Mouse (Mus musculus) lung, postnatal 36 days (tissue): ENCODE results near the gene Gpr132.

Experiments
- DNase-seq: peaks from one replicate; pipeline ENCODE4 v3.0.0; 2022; ENCODE audit warnings: mixed read lengths

The Gpr132 gene

GRCm38 (mm10) chr12:112868178-112869087 lies at the start of gene Gpr132:
TSS of gene Gpr132 (minus strand) at chr12:112868228.
- DNase-seq, result no peak

DNA sequence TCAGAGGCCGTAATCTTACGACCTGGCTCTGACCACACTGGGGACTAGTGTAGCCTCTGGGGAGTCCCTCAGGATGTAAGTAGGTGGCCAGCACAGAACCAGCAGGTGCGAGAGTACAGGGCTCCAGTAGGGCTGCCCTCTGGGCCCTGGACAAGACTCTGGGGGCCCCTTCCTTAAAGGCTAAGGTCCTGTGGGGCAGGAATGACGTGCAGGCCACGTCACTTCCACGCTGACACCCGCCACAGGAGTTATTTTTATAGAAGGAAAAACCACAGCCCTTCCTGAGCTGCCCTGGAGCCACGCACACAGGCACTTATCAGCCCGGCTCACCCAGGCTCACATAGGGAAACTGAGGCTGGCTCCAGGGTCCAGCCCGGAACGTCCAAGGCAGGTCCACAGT lies 49.5 kb upstream of the Gpr132 start:
- DNase-seq, result peak; percentile 34

DNA sequence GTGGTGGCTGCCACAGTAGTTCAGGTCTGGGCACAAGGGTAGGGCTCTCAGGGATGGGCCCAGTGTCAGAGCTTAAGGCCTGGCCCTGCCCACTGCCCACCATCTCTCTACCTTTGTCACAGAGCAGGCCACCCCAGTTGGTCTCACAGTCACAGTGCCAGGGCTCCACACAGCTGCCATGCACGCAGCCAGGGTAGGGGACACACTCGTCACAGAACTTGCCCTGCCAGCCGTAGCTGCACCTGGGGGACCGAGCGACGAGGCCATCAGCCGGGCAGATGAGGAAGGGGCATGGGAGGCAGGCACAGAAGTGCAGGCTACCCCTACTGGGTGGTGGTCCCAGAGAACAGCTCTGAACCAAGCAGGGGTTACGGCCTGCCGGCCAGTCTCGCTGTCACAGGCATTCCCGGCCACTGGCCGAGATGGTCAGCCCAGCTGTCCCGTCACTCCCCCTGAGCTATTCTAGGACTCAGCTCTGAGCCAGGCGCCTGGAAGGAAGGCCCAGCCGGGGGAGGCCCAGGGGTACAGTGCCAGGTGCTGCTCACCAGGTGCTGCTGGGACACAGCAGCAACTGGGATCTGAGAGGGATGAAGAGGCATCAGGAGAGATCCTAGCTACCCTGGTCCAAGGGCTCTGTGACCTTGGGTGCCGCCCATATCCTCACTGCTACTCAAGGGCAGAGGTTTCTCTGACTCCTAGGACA lies 48.8 kb upstream of the Gpr132 start:
- DNase-seq, result no peak

GRCm38 (mm10) chr12:112915587-112915986 lies 47.6 kb upstream of the Gpr132 start:
- DNase-seq, result no peak

DNA sequence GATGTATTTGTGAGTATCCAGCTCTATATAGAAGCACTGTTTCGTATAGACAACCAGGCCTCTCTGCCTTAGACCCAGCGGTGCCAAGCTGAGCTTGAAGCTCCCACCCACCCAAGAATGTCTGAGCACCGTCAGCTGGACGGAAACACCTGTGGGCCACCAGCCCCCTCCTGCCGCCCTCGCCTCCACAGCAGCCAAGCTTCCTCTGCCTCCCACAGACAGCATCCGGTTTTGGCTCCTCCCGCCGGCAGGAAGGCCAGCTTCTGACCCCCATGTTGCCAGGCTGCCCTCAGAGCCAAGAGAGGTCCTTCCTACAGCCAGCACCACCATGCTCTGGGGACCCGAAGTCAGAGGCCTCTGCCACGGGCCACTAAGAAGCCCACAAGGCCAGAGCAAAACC lies 46.5 kb upstream of the Gpr132 start:
- peak; percentile 24 for DNase-seq

- no peak for DNase-seq
These were observed 45.1 kb upstream of the Gpr132 start for GRCm38 (mm10) chr12:112912951-112913745.

DNA sequence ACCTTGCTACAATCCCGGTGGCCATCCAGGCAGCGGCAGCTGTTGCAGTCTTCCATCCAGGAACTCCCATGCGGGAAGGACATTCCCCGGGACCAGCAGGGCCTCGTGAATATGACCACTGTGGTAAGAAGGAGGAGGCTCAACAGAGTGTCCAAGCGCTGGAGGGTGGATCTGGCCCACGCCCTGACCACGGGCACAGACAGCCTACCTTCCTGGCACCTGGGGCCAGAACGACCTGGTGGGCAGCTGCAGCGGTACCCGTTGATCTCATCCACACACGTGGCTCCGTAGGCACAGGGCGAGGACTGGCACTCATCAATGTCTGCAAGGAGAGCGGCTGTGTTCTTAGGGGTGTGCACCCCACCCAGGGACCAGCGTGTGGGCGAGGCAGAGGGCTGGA lies 43.7 kb upstream of the Gpr132 start:
- no peak for DNase-seq

DNA sequence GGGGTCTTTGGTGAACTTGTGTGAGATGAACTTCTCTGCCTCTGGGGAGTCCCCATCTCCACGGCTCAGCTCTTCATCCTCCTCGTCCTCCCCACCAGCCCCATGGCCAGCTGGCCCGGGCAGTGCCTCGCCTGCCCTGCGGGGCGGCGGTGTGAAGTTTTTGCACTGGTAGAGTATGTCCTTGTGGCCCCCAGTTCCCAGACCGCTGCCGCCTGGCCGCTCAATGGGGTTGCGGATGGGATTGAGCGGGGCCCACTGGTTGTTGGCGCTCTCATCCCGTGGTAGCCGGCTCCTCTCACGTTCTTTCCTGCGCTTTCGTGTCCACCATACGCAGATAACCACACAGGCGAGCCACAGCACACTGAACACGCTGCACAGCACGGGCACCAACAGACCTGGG lies 41.0 kb upstream of the Gpr132 start:
- no peak for DNase-seq

- no peak for DNase-seq
These were observed 37.0 kb upstream of the Gpr132 start for GRCm38 (mm10) chr12:112905001-112905400.

DNA sequence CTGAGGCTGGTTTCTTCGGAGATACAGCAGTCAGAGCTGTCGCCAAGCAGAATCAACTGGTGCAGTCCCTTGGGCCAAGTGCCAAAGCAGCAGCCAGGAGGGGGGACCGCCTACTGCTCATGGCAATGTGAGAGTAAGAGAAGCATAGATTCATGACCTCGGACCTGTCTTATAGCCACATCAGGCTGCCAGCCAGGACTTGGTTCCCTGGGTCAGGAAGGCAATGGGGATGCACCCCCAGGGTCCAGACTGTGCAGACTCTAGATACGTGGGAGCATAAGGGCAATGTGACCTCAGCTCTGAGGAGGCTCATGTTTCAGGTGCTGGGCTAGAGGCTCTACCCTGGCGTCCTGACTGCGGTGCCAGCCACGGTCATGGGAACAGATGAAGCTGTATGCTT lies 35.9 kb upstream of the Gpr132 start:
- no peak for DNase-seq

DNA sequence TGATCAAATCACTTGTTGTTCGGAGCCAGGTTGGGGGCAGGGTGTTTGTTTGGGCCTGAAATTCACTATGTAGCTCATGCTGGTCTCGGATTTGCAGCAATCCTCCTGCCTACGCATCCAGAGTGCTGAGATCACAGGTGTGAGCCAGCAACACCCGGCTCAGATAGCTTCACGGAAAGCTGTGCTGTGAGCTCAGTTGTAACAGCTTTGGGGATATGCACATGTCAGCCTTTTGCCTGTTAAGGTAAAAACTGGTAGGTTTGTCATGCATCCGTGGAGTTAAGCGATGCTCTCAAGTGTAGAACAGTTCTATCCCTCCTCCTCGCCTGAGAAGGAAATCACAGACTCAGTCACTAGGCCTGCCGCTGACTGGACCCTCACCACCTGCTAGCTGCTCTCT lies 32.6 kb upstream of the Gpr132 start:
- no peak for DNase-seq

DNA sequence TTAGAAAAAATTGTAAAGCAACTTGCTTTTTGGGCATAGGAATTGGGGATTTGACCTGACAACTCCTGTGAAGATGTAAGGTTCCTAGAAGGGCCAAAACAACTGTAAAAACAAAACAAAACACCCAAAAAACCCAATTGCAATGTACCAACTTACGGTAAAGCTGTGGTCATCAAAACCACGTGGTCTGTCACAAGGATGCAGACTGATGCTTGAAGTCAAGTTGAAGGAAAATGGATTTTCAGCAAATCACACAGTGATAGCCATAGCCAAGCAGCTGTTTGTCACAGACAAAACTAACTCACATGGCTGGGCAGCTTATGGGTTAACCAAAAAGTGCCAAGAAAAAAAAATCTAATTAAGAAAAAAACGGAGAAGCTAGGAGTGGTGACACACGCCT lies 30.9 kb upstream of the Gpr132 start:
- no peak for DNase-seq

GRCm38 (mm10) chr12:112898351-112898750 lies 30.3 kb upstream of the Gpr132 start:
- DNase-seq, result peak; percentile 11

DNA sequence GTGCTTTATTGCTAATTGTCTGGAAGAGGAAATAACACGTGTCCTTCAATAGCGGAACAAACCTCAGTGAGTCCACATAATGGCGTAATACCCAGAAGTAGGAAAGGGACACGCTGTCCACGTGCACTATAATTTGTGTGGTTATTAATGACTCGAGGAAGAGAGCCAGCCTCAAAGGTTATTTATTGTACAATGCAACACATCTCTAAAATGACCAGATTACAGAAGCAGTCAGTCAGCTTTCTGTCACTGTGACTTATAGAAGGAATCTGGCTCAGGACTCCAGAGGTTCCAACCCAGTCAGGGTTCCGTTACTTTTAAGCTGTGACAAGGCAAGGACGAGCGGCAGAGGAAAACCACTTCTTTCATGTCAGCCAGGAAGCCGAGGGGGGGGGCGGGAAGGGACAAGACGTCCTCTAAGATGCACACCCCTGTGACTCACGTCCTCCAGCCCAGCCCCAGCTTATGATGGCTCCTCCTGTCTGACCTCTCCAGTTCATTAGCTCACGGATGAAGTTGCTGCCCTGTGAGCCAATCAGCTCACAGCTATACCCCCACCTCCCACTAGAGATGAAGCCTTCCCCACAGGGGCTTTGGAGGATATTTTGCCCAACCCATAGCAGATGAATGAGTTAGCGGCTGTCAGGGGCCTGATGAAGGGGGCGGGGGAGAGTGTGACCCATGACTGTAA lies 29.6 kb upstream of the Gpr132 start:
- peak; percentile 86 for DNase-seq

DNA sequence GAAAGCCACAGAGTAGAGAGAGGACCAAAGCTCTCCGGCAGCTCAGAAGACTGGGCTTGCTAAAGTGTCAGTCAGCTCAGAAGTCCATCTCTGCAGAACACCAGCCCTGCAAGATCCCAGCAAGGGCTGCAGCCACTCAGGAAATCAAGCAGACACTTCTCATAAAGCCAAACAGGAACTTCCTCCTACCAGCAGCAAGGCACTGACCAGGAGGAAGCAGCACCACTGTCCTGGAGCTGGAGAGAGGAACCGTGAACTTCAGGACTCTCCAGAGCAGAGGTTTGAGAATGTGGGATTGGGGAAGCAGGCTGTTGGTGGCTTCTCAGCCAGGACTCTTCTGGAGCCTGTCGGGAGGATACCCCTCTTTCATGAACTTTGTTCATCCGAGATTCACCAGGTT lies 26.9 kb upstream of the Gpr132 start:
- DNase-seq, result peak; percentile 66

DNA sequence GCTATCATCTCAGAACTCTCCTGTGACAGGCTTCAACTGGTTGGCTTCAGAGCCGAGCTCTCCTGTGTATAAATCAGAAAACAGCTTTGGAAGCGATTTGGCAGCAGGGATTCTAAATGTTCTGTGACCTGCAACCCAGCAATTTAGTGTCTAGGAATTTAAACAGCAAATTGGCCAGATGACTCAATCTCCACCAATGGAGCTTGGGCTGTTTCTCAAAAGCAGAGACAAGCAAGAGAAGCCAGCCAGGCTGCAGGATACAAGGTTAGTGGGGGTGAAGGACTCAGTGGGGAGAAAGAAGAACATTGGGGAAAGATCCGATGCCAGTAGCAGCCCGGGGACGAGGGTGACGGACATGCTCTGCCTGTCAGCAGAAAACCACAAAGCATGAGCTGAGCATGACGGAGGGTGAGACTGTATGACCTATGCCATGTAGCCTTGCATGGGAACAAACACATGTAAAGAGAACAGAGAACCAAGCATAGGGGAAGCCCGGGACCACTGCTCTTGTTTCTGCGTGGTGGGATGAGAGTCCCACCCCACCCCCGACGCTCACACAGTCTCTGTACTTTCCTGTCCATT lies 26.4 kb upstream of the Gpr132 start:
- DNase-seq, result no peak

GRCm38 (mm10) chr12:112885465-112885864 lies 17.4 kb upstream of the Gpr132 start:
- DNase-seq, result no peak

GRCm38 (mm10) chr12:112881301-112881815 lies 13.3 kb upstream of the Gpr132 start:
- DNase-seq, result no peak

DNA sequence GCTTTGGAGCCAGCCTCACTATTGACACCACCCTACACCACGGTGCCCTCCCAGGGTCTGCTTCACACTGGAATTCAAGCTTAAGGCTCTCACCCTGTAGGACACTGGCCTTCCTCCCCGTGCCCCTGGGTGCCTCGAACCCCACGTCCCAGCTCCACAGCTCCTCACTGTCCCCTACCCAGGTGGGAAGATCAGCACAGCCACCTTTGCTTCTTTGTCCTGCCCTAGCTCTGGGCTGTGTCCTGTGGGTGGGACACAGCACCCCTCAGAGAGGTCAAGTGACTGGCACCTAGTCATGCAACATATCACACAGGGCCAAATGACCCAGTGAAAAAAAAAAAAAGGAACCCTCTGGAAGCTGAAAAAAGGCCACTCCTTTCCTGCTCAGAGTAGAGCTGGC lies 12.6 kb upstream of the Gpr132 start:
- no peak for DNase-seq

DNA sequence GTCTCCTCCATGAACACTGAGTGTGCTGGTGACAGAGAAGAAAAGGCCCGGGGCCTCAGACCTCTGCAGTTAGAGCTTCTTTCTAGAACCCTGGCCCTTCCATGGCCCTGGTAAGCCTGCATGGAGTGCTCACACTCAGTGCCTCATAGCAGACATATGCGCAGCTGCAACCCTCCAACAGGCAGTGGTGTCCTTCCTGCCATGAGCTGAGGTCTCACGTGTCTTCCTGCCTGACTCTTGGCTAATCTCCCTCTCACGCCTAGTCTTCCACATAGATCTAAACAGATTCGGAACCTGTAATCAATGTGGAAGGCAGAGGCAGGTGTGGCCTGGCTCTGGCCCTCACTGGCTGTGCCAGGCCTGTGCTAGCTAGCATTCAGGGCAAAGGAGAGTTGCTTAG lies 11.7 kb upstream of the Gpr132 start:
- DNase-seq, result peak; percentile 27

DNA sequence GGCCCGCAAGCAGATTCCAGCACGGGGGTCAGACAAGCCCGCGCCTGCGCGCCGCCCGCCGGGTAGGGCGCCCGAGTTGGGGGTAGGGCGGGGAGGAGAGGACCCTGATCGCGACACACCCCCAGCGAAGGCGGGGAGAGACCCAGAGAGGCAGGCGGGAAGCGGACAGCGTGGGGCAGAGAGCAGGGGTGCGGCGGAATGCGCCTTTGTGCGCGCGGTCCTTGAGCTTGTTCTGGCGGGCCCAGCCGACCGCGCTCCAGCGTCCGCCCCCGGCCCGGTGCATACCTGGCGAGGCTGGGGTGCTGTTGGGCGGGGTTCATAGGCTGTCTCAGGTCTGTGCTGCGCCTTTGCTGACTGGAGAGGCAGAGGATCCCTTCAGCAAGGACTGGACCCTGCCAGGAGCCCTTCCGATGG lies 9.6 kb upstream of the Gpr132 start:
- no peak for DNase-seq

DNA sequence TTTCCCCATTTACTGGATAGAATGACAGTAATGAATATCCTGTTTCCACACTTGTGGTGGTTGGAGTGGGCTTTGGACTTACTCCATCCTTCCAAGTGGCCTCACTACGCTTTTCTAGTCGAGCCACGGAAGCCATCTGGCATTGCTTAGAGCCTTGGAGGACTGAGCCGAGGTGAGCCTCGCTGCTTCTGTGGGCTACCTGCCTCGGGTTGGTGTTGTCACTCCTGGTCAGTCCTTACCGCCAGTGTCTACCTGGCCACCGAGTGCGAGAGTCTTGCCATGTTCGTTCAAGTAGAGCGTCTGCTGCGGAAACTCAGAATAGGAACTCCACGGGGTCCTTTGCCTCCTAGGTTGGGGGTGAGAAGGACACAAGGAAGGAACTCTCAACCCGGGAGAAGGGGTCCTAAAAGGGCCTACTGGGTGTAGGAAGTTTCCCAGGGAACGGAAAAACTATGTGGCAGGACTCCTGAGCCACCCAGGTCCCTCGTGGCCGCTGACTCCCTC lies 9.1 kb upstream of the Gpr132 start:
- DNase-seq, result no peak
